ENCODE assay signal across 7 mouse cellular contexts in the genomic region with DNA sequence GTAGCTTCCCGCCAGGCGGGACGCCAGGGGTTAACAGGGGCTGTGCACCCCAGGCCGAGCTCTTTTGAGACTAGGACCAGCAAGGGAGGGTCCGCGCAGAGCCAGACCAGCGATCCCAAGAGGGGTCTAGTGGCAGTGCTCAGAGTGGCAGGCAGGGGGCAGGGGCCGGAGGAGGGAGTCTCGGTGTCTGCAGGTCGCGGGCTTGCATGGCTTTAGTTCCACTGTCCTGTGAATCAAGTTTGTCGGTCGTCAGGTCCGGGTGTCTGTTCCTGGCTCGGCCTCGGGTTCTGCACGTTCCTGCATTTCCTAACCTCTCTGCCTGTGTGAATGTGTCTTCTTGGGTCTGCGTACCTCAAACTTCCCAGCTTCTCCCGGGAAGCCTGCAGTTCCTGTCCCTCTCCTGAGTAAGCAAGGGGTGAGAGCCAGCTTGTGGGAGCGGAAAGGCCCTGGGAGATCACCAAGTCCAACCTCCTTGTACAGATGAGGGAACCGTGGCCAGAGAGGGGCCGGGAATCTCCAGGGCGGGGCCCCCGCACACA. TPM values are rescaled to one million over a fixed set of nuclear protein-coding genes. Genes with fewer than 3 reads are reported as not detected.
DNase-seq lines count a peak whose midpoint lies in the region; ATAC-seq and TF ChIP-seq lines count a peak whose summit lies in the region.

No protein-coding gene starts in this region.

- H3K36me3 ChIP-seq in CH12.LX (replicated peaks in 1 of 2; ENCODE audit: control insufficient read depth in 1 of 2, insufficient read depth in 1 of 2, low read length in 1 of 2): no peaks in the 10 kb centered on the region
- no peaks in the 10 kb centered on the region for H3K36me3 ChIP-seq in forebrain, embryonic 11.5 days (ENCODE audit: control insufficient read depth, insufficient read depth, low read length)
- H3K36me3 ChIP-seq in hindbrain, embryonic 12.5 days: no peaks in the 10 kb centered on the region
- peaks cover 17% of the 10 kb centered on the region; the same call in 1 of the 2 replicates for H3K36me3 ChIP-seq in limb, embryonic 15.5 days
- H3K36me3 ChIP-seq in myocyte (ENCODE audit: control insufficient read depth, insufficient read depth): no peaks in the 10 kb centered on the region

- 2% methylated on average over 24 of the region's 24 CpGs for WGBS in forebrain, embryonic 11.5 days
- 2% methylated on average over 24 of the region's 24 CpGs for WGBS in hindbrain, embryonic 12.5 days
- WGBS in limb, embryonic 15.5 days: under 1% methylated on average over 24 of the region's 24 CpGs

- H3K4me2 ChIP-seq in CH12.LX (ENCODE audit: insufficient read depth, low read depth, poor library complexity, severe bottlenecking) (peak overlapping the region; percentile 93), myocyte (ENCODE audit: low read depth) (peak overlapping the region; percentile 84)
- H3K4me2 ChIP-seq in forebrain, embryonic 11.5 days (ENCODE audit: low read depth, low read length, severe bottlenecking): peak overlapping the region; percentile 100
- peak overlapping the region; percentile 99 for H3K4me2 ChIP-seq in hindbrain, embryonic 12.5 days (replicated peaks)
- peak overlapping the region; percentile 96 for H3K4me2 ChIP-seq in limb, embryonic 15.5 days

- ATAC-seq in forebrain, embryonic 11.5 days (replicated peaks; ENCODE audit: low FRiP score): peak; percentile 80
- peak; percentile 73 for ATAC-seq in hindbrain, embryonic 12.5 days (ENCODE audit: low FRiP score)
- peak; percentile 44 for ATAC-seq in limb, embryonic 15.5 days (ENCODE audit: insufficient number of reproducible peaks, low FRiP score, low TSS enrichment, low read depth)

- in situ Hi-C loops in CH12.LX (cut with MboI; ENCODE audit: low pct_ligation_motif_present, low pct_unique_long_range_greater_than_20kb, low sequenced_read_pairs): loop anchor here (5.0 to 25.0 kb wide), 2 partner anchors 96 to 346 kb away; a partner anchor contains a TSS

- TF ChIP-seq POLR2A in CH12.LX (IDR thresholded peaks at IDR 0.05; ENCODE audit: low read depth, low read length) (no peak), myocyte (IDR thresholded peaks at IDR 0.05; ENCODE audit: insufficient read length, low read depth) (no peak)

- H3K4me1 ChIP-seq in CH12.LX (ENCODE audit: control insufficient read depth in 1 of 2, insufficient read depth in 2 of 2): 0 out of 4 replicates have a peak, but pooled peaks cover 0 to 3% of the 10 kb centered on the region in 2 experiments
- peaks cover 18% of the 10 kb centered on the region for H3K4me1 ChIP-seq in forebrain, embryonic 11.5 days (replicated peaks; ENCODE audit: control insufficient read depth, insufficient read depth, low read length)
- peaks cover 26% of the 10 kb centered on the region for H3K4me1 ChIP-seq in hindbrain, embryonic 12.5 days
- H3K4me1 ChIP-seq in limb, embryonic 15.5 days: peaks cover 67% of the 10 kb centered on the region

- no peak for TF ChIP-seq EP300 in CH12.LX (IDR thresholded peaks at IDR 0.05; ENCODE audit: low read length)

- TF ChIP-seq CTCF in CH12.LX (conservative IDR thresholded peaks at IDR 0.05 in 1 of 2, IDR thresholded peaks at IDR 0.05 in 1 of 2; ENCODE audit: low read depth in 2 of 2, low read length in 2 of 2): peak in 1 of 2 experiments; percentile 48; a peak in 2 of 4 replicates

- H3K9me3 ChIP-seq in CH12.LX (replicated peaks; ENCODE audit: low read length): peaks cover 5% of the 10 kb centered on the region
- H3K9me3 ChIP-seq in forebrain, embryonic 11.5 days (ENCODE audit: control insufficient read depth, low read length): no peaks in the 10 kb centered on the region
- no peaks in the 10 kb centered on the region for H3K9me3 ChIP-seq in hindbrain, embryonic 12.5 days (replicated peaks)
- H3K9me3 ChIP-seq in limb, embryonic 15.5 days: no peaks in the 10 kb centered on the region

- H3K27me3 ChIP-seq in CH12.LX (replicated peaks) (peaks cover 97% of the 10 kb centered on the region), myocyte (ENCODE audit: control insufficient read depth, insufficient read depth, insufficient read length) (peaks cover 40% of the 10 kb centered on the region)
- peaks cover 24% of the 10 kb centered on the region for H3K27me3 ChIP-seq in forebrain, embryonic 11.5 days (ENCODE audit: control insufficient read depth, insufficient read depth, low read length)
- peaks cover 56% of the 10 kb centered on the region for H3K27me3 ChIP-seq in hindbrain, embryonic 12.5 days
- H3K27me3 ChIP-seq in limb, embryonic 15.5 days: peaks cover 17% of the 10 kb centered on the region

- no peak; the same call in 1 of the 2 replicates for TF ChIP-seq RAD21 in CH12.LX (IDR thresholded peaks at IDR 0.05; ENCODE audit: low read depth, low read length)

- H3K79me2 ChIP-seq in CH12.LX (replicated peaks; ENCODE audit: control insufficient read depth, extremely low read depth, insufficient read depth, poor library complexity, severe bottlenecking) (no peaks in the 10 kb centered on the region), myocyte (ENCODE audit: control insufficient read depth, insufficient read depth) (no peaks in the 10 kb centered on the region)

- no peak overlapping the region for H3K27ac ChIP-seq in CH12.LX (ENCODE audit: insufficient read depth, low read depth)
- no peak overlapping the region for H3K27ac ChIP-seq in forebrain, embryonic 11.5 days (ENCODE audit: low read depth, low read length)
- H3K27ac ChIP-seq in hindbrain, embryonic 12.5 days: no peak overlapping the region
- H3K27ac ChIP-seq in limb, embryonic 15.5 days: peak overlapping the region; percentile 91

- H3K4me3 ChIP-seq in CH12.LX (replicated peaks in 1 of 3; ENCODE audit: low read depth in 2 of 3, low read length in 2 of 3, poor library complexity in 1 of 3) (peak overlapping the region in 1 of 3 experiments; percentile 51), myocyte (no peak overlapping the region)
- H3K4me3 ChIP-seq in forebrain, embryonic 11.5 days (ENCODE audit: low read depth, low read length): peak overlapping the region; percentile 76
- peak overlapping the region; percentile 72 for H3K4me3 ChIP-seq in hindbrain, embryonic 12.5 days
- H3K4me3 ChIP-seq in limb, embryonic 15.5 days: peak overlapping the region; percentile 83

- DNase-seq in CH12.LX (ENCODE audit: extremely low read depth) (no peak), R1 (ENCODE audit: low read depth, low spot score) (peak; percentile 80)
- peak; percentile 89 for DNase-seq in forebrain, embryonic 11.5 days (ENCODE audit: low spot score)
- DNase-seq in thymus, postnatal 25 days: peak; percentile 74

- peak overlapping the region; percentile 29; the same call in 1 of the 2 replicates for H3K9ac ChIP-seq in CH12.LX (ENCODE audit: insufficient read depth, low read depth)
- peak overlapping the region; percentile 71 for H3K9ac ChIP-seq in forebrain, embryonic 11.5 days (ENCODE audit: low read length)
- peak overlapping the region; percentile 82 for H3K9ac ChIP-seq in hindbrain, embryonic 12.5 days
- peak overlapping the region; percentile 87 for H3K9ac ChIP-seq in limb, embryonic 15.5 days

- dilution Hi-C loops in CH12.LX (cut with MboI; ENCODE audit: extremely low pct_ligation_motif_present, extremely low pct_unique_long_range_greater_than_20kb, low sequenced_read_pairs): no loop called here

- H3ac ChIP-seq in myocyte (ENCODE audit: control insufficient read depth, insufficient read length): no peak overlapping the region

TF ChIP-seq in CH12.LX, 34 proteins besides CTCF, POLR2A, EP300 and RAD21:
- TF ChIP-seq SMC3 (IDR thresholded peaks at IDR 0.05; ENCODE audit: low read depth, low read length): peak; percentile 21; the same call in 1 of the 2 replicates
- no peak for TF ChIP-seq ZC3H11A (IDR thresholded peaks at IDR 0.05; ENCODE audit: low read depth, low read length)
- no peak for TF ChIP-seq SIN3A (IDR thresholded peaks at IDR 0.05; ENCODE audit: low read length)
- no peak for TF ChIP-seq ETS1 (conservative IDR thresholded peaks at IDR 0.05; ENCODE audit: low read depth, low read length)

TF ChIP-seq in myocyte, 11 proteins besides CTCF, POLR2A, EP300 and RAD21:
- TF ChIP-seq USF1 (IDR thresholded peaks at IDR 0.05; ENCODE audit: low read depth): no peak

RNA-seq across cellular contexts. Expression of a gene that starts 2.3 kb away (rescaled TPM):
- total RNA-seq in CH12.LX (2012; rRNA removed) (0.04 and 0.08 TPM in 2 replicates), CH12.LX (2014; rRNA removed) (0.05 TPM in 1 of 2 replicates, not detected in the other)
- polyA plus RNA-seq in CH12.LX (2012; ENCODE audit: insufficient read length, low read depth) (not detected in 2 replicates), myocyte (2012; fragmentation: generic; extraction: Trizol) (0.13 TPM)
- polyA plus RNA-seq in forebrain, embryonic 11.5 days (2014; fragmentation: Nextera tagmentation; extraction: Ambion mirVana): 3.4 and 3.6 TPM in 2 replicates
- 10.5 and 11.5 TPM in 2 replicates for polyA plus RNA-seq in hindbrain, embryonic 12.5 days (2016; fragmentation: Nextera tagmentation; extraction: Ambion mirVana)
- 25.5 and 32.6 TPM in 2 replicates for polyA plus RNA-seq in limb, embryonic 15.5 days (2015; fragmentation: Nextera tagmentation; extraction: Ambion mirVana)

RNA-seq across cellular contexts. Expression of a gene that starts 44.1 kb away (rescaled TPM):
- total RNA-seq in CH12.LX (2012; rRNA removed) (not detected in 2 replicates), CH12.LX (2014; rRNA removed) (not detected in 2 replicates)
- polyA plus RNA-seq in CH12.LX (2012; ENCODE audit: insufficient read length, low read depth) (not detected in 2 replicates), myocyte (2012; fragmentation: generic; extraction: Trizol) (not detected)
- polyA plus RNA-seq in forebrain, embryonic 11.5 days (2014; fragmentation: Nextera tagmentation; extraction: Ambion mirVana): not detected in 2 replicates
- 0.27 TPM in 1 of 2 replicates, not detected in the other for polyA plus RNA-seq in hindbrain, embryonic 12.5 days (2016; fragmentation: Nextera tagmentation; extraction: Ambion mirVana)
- polyA plus RNA-seq in limb, embryonic 15.5 days (2015; fragmentation: Nextera tagmentation; extraction: Ambion mirVana): 0.22 and 0.42 TPM in 2 replicates

Comparison
In these comparisons a context has a peak if more than half of its experiments do, and no peak if none do; other contexts are left out.
1. H3K9ac ChIP-seq: peak in every context shown above with its lines; median percentile 87 in limb, embryonic 15.5 days; 82 in hindbrain, embryonic 12.5 days; 71 in forebrain, embryonic 11.5 days; 29 in CH12.LX.